Mouse (Mus musculus): ENCODE data around the gene Etl4.

- TF ChIP-seq CTCF (IDR thresholded peaks at IDR 0.05; ENCODE audit: low read depth, low read length) (no peak), POLR2A (IDR thresholded peaks at IDR 0.05; ENCODE audit: insufficient read depth, low read length) (no peak)
Observed at GRCm38 (mm10) chr2:20596558-20596957, 687.0 kb downstream of the Etl4 start.
